Mouse (Mus musculus): ENCODE data around the gene Nphp4. TPM values are rescaled to one million over a fixed set of nuclear protein-coding genes. Genes with fewer than 3 reads are reported as not detected.

The Nphp4 gene
- 3.5 and 4.2 TPM in 2 replicates for polyA plus RNA-seq (2014; fragmentation: Nextera tagmentation; extraction: Ambion mirVana)

- H3K27me3 ChIP-seq (ENCODE audit: control insufficient read depth, insufficient read depth, low read length): peaks cover 6% of the 10 kb centered on the region; the same call in 1 of the 2 replicates
- H3K36me3 ChIP-seq (ENCODE audit: control insufficient read depth, insufficient read depth, low read length): no peaks in the 10 kb centered on the region
- ATAC-seq (ENCODE audit: low FRiP score) (peak; percentile 6; the same call in 1 of the 2 replicates), DNase-seq (ENCODE audit: low spot score) (no peak)
- peak within 1 kb of the TSS; percentile 73 for H3K4me3 ChIP-seq (ENCODE audit: low read depth, low read length)
- WGBS: 3% methylated on average over 18 of the region's 18 CpGs
- H3K9me3 ChIP-seq (ENCODE audit: control insufficient read depth, low read length): no peaks in the 10 kb centered on the region
- peaks cover 8% of the 10 kb centered on the region for H3K4me1 ChIP-seq (replicated peaks; ENCODE audit: control insufficient read depth, insufficient read depth, low read length)
- peak within 1 kb of the TSS; percentile 75 for H3K4me2 ChIP-seq (replicated peaks; ENCODE audit: low read depth, low read length)
- H3K9ac ChIP-seq (ENCODE audit: low read depth, low read length): peak within 1 kb of the TSS; percentile 93
- H3K27ac ChIP-seq (ENCODE audit: low read depth, low read length): 0 out of 2 replicates have a peak within 1 kb of the TSS, but pooled peaks have one; percentile 69
These were observed at the start of gene Nphp4 for GRCm38 (mm10) chr4:152476427-152477023. TSS of gene Nphp4 (plus strand) at chr4:152476706.

- no peaks in the 10 kb centered on the region for H3K9me3 ChIP-seq (ENCODE audit: control insufficient read depth, low read length)
- H3K27ac ChIP-seq (ENCODE audit: low read depth, low read length): no peak overlapping the region
- WGBS: 52% methylated on average over 8 of the region's 8 CpGs
- no peaks in the 10 kb centered on the region for H3K4me1 ChIP-seq (replicated peaks; ENCODE audit: control insufficient read depth, insufficient read depth, low read length)
- ATAC-seq (ENCODE audit: low FRiP score): no peak
- DNase-seq (ENCODE audit: low spot score): no peak
- no peaks in the 10 kb centered on the region for H3K27me3 ChIP-seq (ENCODE audit: control insufficient read depth, insufficient read depth, low read length)
- H3K9ac ChIP-seq (ENCODE audit: low read depth, low read length): no peak overlapping the region
- no peaks in the 10 kb centered on the region for H3K36me3 ChIP-seq (ENCODE audit: control insufficient read depth, insufficient read depth, low read length)
- no peak overlapping the region for H3K4me3 ChIP-seq (ENCODE audit: low read depth, low read length)
- H3K4me2 ChIP-seq (replicated peaks; ENCODE audit: low read depth, low read length): no peak overlapping the region
These were observed 48.2 kb upstream of the Nphp4 start for GRCm38 (mm10) chr4:152428259-152428658.

- Histone ChIP-seq H3K36me3 (ENCODE audit: control insufficient read depth, insufficient read depth, low read length) (no peaks in the 10 kb centered on the region), H3K9me3 (ENCODE audit: control insufficient read depth, low read length) (no peaks in the 10 kb centered on the region), H3K4me3 (ENCODE audit: low read depth, low read length) (no peak overlapping the region), H3K4me1 (replicated peaks; ENCODE audit: control insufficient read depth, insufficient read depth, low read length) (no peaks in the 10 kb centered on the region), H3K27me3 (ENCODE audit: control insufficient read depth, insufficient read depth, low read length) (no peaks in the 10 kb centered on the region), H3K27ac (ENCODE audit: low read depth, low read length) (no peak overlapping the region), H3K9ac (ENCODE audit: low read depth, low read length) (no peak overlapping the region), H3K4me2 (replicated peaks; ENCODE audit: low read depth, low read length) (no peak overlapping the region)
- ATAC-seq (ENCODE audit: low FRiP score) (no peak), DNase-seq (ENCODE audit: low spot score) (peak; percentile 64)
- 60% methylated on average over 5 of the region's 5 CpGs for WGBS
These were observed 44.2 kb upstream of the Nphp4 start for GRCm38 (mm10) chr4:152432308-152432707.

- 0 out of 2 replicates have a peak overlapping the region, but pooled peaks have one; percentile 2 for H3K4me3 ChIP-seq (ENCODE audit: low read depth, low read length)
- 4% methylated on average over 9 of the region's 9 CpGs for WGBS
- DNase-seq (ENCODE audit: low spot score): peak; percentile 96
- H3K4me2 ChIP-seq (replicated peaks; ENCODE audit: low read depth, low read length): peak overlapping the region; percentile 32
- no peak overlapping the region for H3K9ac ChIP-seq (ENCODE audit: low read depth, low read length)
- no peaks in the 10 kb centered on the region for H3K9me3 ChIP-seq (ENCODE audit: control insufficient read depth, low read length)
- no peaks in the 10 kb centered on the region for H3K4me1 ChIP-seq (replicated peaks; ENCODE audit: control insufficient read depth, insufficient read depth, low read length)
- H3K27ac ChIP-seq (ENCODE audit: low read depth, low read length): no peak overlapping the region
- H3K36me3 ChIP-seq (ENCODE audit: control insufficient read depth, insufficient read depth, low read length): no peaks in the 10 kb centered on the region
- ATAC-seq (ENCODE audit: low FRiP score): peak; percentile 89
- H3K27me3 ChIP-seq (ENCODE audit: control insufficient read depth, insufficient read depth, low read length): no peaks in the 10 kb centered on the region
These were observed 41.7 kb upstream of the Nphp4 start for GRCm38 (mm10) chr4:152434836-152435235.

- no peak overlapping the region for H3K27ac ChIP-seq (ENCODE audit: low read depth, low read length)
- 11% methylated on average over 10 of the region's 10 CpGs for WGBS
- no peaks in the 10 kb centered on the region for H3K4me1 ChIP-seq (replicated peaks; ENCODE audit: control insufficient read depth, insufficient read depth, low read length)
These were observed 41.3 kb upstream of the Nphp4 start for GRCm38 (mm10) chr4:152435255-152435654.

GRCm38 (mm10) chr4:152440882-152441281, 35.6 kb upstream of the Nphp4 start:
- Histone ChIP-seq H3K4me3 (ENCODE audit: low read depth, low read length) (no peak overlapping the region), H3K9me3 (ENCODE audit: control insufficient read depth, low read length) (no peaks in the 10 kb centered on the region), H3K4me2 (replicated peaks; ENCODE audit: low read depth, low read length) (no peak overlapping the region), H3K9ac (ENCODE audit: low read depth, low read length) (no peak overlapping the region), H3K4me1 (replicated peaks; ENCODE audit: control insufficient read depth, insufficient read depth, low read length) (no peaks in the 10 kb centered on the region), H3K27ac (ENCODE audit: low read depth, low read length) (no peak overlapping the region), H3K27me3 (ENCODE audit: control insufficient read depth, insufficient read depth, low read length) (no peaks in the 10 kb centered on the region), H3K36me3 (ENCODE audit: control insufficient read depth, insufficient read depth, low read length) (no peaks in the 10 kb centered on the region)
- 62% methylated on average over 9 of the region's 9 CpGs for WGBS
- no peak for DNase-seq (ENCODE audit: low spot score)
- ATAC-seq (ENCODE audit: low FRiP score): no peak

More at GRCm38 (mm10) chr4:152435255-152435654, 41.3 kb upstream of the Nphp4 start:
- H3K27me3 ChIP-seq (ENCODE audit: control insufficient read depth, insufficient read depth, low read length): no peaks in the 10 kb centered on the region
- no peaks in the 10 kb centered on the region for H3K36me3 ChIP-seq (ENCODE audit: control insufficient read depth, insufficient read depth, low read length)
- DNase-seq (ENCODE audit: low spot score) (peak; percentile 91), ATAC-seq (ENCODE audit: low FRiP score) (peak; percentile 62; the same call in 1 of the 2 replicates)
- H3K4me3 ChIP-seq (ENCODE audit: low read depth, low read length): 0 out of 2 replicates have a peak overlapping the region, but pooled peaks have one; percentile 2
- peak overlapping the region; percentile 32 for H3K4me2 ChIP-seq (replicated peaks; ENCODE audit: low read depth, low read length)
- H3K9me3 ChIP-seq (ENCODE audit: control insufficient read depth, low read length): no peaks in the 10 kb centered on the region
- H3K9ac ChIP-seq (ENCODE audit: low read depth, low read length): no peak overlapping the region

GRCm38 (mm10) chr4:152441536-152441935, 35.0 kb upstream of the Nphp4 start:
- DNase-seq (ENCODE audit: low spot score) (no peak), ATAC-seq (ENCODE audit: low FRiP score) (no peak)
- H3K4me3 ChIP-seq (ENCODE audit: low read depth, low read length): no peak overlapping the region

GRCm38 (mm10) chr4:152446178-152446577, 30.3 kb upstream of the Nphp4 start:
- H3K27ac ChIP-seq (ENCODE audit: low read depth, low read length): no peak overlapping the region

More at GRCm38 (mm10) chr4:152441536-152441935, 35.0 kb upstream of the Nphp4 start:
- H3K4me2 ChIP-seq (replicated peaks; ENCODE audit: low read depth, low read length): no peak overlapping the region
- no peak overlapping the region for H3K9ac ChIP-seq (ENCODE audit: low read depth, low read length)
- H3K9me3 ChIP-seq (ENCODE audit: control insufficient read depth, low read length): no peaks in the 10 kb centered on the region
- H3K27ac ChIP-seq (ENCODE audit: low read depth, low read length): no peak overlapping the region
- 37% methylated on average over 9 of the region's 9 CpGs for WGBS
- no peaks in the 10 kb centered on the region for H3K36me3 ChIP-seq (ENCODE audit: control insufficient read depth, insufficient read depth, low read length)
- H3K27me3 ChIP-seq (ENCODE audit: control insufficient read depth, insufficient read depth, low read length): no peaks in the 10 kb centered on the region
- no peaks in the 10 kb centered on the region for H3K4me1 ChIP-seq (replicated peaks; ENCODE audit: control insufficient read depth, insufficient read depth, low read length)

More at GRCm38 (mm10) chr4:152446178-152446577, 30.3 kb upstream of the Nphp4 start:
- Histone ChIP-seq H3K27me3 (ENCODE audit: control insufficient read depth, insufficient read depth, low read length) (no peaks in the 10 kb centered on the region), H3K4me3 (ENCODE audit: low read depth, low read length) (no peak overlapping the region), H3K4me1 (replicated peaks; ENCODE audit: control insufficient read depth, insufficient read depth, low read length) (no peaks in the 10 kb centered on the region), H3K36me3 (ENCODE audit: control insufficient read depth, insufficient read depth, low read length) (no peaks in the 10 kb centered on the region), H3K9ac (ENCODE audit: low read depth, low read length) (no peak overlapping the region), H3K4me2 (replicated peaks; ENCODE audit: low read depth, low read length) (no peak overlapping the region), H3K9me3 (ENCODE audit: control insufficient read depth, low read length) (no peaks in the 10 kb centered on the region)
- WGBS: 87% methylated on average over 10 of the region's 10 CpGs
- no peak for ATAC-seq (ENCODE audit: low FRiP score)
- DNase-seq (ENCODE audit: low spot score): no peak

All from hindbrain, embryonic 11.5 days (tissue).